Mouse (Mus musculus) frontal cortex, adult (tissue): ENCODE data around the gene Banf1.
"Not testable (repeated sequence)": the region's sequence is repeated elsewhere in the genome, so short reads cannot be mapped to it uniquely, and the experiment has no call there.

Experiments used
- ATAC-seq: cut with Nextera tagmentation; 2 replicates; pipeline ENCODE4 v1.9.2; 2017; ENCODE audit warnings: mild to moderate bottlenecking, moderate library complexity, mixed read lengths; ENCODE audit not compliant: low TSS enrichment

Banf1 gene

DNA sequence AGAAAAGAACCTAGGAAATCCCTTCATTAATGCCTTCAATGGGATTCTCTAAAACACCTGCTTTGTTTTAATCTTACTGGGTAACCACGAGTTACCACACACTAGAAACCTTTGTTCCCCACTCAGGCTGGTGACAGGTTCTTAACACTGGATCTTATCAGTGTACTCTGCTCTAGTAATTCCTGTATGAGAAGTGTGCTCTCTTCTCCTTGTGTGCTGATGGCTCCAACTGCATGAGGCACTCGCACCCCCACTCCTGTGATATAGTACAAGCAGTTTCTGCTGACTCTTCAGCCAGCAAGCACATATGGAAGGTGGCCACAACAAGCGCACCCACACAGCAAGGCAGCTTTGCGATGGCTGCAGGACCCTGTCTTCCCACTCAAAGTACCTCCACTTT lies 7.2 kb upstream of the Banf1 start:
- ATAC-seq, result peak; percentile 47; the same call in 1 of the 2 replicates

GRCm38 (mm10) chr19:5372724-5373123 lies 5.8 kb upstream of the Banf1 start:
- no peak for ATAC-seq

DNA sequence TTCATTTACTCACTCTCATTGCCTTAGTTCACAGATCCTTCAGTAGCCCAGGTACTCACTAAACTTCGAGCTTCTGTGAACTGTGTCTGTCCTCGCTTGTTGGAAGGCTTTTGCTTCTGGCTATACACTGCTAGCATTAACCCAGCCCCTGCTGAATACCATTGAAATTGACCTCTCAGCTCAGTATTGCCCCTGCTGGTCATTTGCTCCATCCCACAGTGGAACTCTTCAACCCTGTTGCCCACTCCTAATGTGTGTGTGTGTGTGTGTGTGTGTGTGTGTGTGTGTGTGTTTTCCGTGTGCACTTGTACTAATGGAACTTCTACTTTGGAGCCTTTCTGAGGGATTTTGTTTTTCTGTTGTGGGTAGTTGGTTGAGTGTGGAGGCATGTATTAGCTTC lies 4.0 kb upstream of the Banf1 start:
- ATAC-seq, result no peak

- ATAC-seq, result no peak
These were observed 487 bp upstream of the Banf1 start for GRCm38 (mm10) chr19:5367455-5367854.

GRCm38 (mm10) chr19:5366175-5367052 lies 554 bp downstream of the Banf1 start, which contains the start of gene Eif1ad:
Gene Eif1ad, plus strand, starts transcription at chr19:5366741.
- peak; percentile 91 for ATAC-seq

DNA sequence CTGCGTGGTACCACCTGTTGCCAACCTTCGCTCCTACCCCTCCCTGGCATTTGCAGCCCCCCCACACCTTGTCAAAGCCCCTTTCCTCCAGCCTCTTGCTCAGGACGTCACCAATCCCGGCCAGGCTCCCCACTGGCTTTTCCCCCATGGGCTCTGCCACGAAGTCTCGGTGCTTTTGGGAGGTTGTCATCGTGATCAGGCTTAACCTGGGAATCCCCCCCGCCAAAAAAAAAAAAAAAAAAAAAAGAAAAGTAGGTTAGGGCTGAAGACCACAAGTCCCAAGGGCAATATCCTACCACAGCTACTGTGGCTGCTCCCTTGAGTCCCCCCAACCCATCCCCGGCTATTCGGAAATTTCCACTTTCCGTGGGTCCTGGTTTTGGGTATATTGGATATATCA lies 1.2 kb downstream of the Banf1 start:
- ATAC-seq, result no peak

DNA sequence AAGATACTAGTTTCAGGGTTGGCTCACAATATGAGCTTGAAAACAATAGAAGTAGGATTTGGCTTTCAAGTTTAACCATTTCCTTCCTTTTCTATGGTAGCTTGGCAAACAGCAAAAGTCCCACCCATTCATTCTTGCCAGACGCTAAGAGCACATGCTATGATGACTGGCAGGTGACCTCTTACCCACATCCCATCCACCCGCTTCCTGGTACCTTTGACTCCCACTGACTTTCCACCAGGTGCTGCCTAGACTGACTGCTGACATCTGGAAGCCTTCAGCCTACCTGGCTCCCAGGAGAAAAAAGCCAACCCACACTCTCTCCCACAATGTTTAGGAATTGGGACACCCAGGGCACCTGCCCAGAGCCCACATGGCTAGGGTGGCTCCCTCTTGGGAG lies 2.8 kb downstream of the Banf1 start:
- ATAC-seq, result no peak

DNA sequence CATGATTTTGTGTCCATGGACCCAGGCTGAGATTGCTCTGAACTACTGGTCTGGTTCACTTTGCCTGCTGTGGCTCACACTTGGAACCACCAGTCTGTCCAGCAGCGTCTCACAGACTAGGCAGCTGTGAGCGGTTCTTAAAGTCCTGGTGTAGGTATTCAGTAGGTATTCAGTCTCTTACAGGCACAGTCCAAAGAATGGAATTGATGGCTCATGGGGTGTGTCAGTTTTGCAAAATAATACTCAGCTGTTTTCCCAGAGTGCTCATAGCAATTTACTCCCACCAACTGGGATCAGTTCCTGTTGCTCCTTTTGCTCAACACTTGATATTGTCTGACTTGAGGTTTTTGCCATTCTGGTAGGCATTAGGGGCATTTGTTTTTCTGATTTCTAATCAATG lies 4.8 kb downstream of the Banf1 start:
- no peak for ATAC-seq

DNA sequence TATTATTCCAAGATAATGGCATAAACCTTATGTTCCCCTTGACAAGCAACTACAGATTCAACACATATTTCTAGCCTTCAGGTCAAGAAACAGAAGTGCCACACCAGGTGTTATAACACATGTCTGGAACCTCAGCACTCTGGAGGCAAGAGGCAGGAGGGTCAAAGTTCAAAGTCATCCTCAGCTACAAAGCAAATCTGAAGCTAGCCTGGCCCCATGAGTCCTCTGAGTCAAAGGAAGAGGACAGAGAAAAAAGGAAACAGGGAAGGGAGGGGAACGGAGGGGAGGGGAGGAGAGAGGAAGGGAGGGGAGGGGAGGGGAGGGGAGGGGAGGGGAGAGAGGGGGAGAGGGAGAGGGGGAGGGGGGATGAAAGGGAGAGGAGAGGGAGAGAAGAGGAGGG lies 10.9 kb downstream of the Banf1 start:
- no peak for ATAC-seq

GRCm38 (mm10) chr19:5353609-5354008 lies 13.4 kb downstream of the Banf1 start:
- ATAC-seq, result no peak

- ATAC-seq, result not testable (repeated sequence)
These were observed 17.5 kb downstream of the Banf1 start, which contains the start of gene Cst6 for GRCm38 (mm10) chr19:5349502-5349873. Gene Cst6, minus strand, starts transcription at chr19:5349574.

DNA sequence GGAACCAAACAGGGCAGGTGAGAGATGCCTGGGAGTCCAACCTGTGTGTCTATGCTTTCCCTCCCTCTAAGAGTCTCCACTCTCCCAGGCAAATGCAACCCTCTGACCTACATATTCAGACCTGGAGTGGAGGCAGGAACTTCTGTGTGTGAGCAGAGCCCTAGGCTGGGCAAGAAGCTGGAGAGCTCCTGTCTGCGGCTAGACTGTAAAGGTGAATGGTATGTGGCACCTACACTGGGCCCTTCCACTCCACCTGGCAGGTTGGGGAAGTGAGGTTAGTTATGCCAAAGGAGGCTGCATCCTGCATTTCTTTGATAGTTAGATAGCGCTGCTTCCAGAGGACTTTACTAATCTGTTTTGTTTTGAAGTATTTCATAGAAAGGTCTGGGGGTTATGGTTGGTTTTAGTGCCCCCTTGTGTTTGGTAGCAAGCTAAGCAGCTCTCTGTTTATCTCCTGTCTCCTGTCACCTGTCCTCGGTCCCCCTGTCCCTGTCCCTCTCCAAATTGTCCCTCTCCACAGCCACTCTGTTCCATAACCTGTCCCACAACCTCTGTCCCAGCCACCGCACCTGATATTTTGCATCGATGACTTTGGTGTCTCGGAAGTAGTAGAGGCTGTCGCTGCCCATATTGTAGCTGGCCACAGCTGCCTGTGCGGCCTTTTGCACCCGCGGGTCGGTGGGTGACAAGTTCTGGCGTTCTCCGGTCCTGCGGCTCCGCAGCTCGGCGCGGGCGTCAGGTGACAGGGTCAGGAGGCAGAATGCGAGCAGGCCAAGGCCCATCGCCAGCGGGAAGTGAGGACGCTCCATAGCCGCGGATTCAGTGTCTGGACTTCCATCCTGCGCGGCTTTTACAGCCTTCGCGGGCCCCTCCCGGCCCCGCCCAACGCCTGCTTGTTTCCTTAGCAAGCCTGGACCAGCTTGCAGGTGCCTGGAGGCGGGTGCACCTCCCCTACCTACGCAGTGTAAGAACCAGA lies 18.2 kb downstream of the Banf1 start:
- ATAC-seq, result peak; percentile 73; the same call in 1 of the 2 replicates

DNA sequence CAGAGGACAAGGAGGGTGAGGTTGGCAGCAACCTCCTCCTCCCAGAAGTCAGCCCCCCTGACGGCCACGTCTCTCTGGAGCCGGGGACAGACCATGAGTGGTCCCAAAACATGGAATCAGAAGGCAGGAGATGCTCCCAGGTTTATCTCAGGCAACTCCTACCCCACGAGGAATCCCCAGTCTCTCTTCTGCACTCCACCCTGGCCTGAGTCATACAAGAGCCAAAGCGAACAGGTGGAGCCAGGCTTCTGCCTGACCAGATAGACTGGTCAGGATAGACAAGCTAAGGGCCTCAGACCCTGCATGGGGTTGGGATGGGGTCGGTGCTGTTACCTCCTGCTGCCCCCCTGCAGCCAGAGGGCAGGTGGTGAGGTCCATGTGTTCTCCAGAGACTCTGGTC lies 18.9 kb downstream of the Banf1 start:
- no peak for ATAC-seq

- ATAC-seq, result no peak
These were observed 21.5 kb downstream of the Banf1 start for GRCm38 (mm10) chr19:5345297-5346131.

DNA sequence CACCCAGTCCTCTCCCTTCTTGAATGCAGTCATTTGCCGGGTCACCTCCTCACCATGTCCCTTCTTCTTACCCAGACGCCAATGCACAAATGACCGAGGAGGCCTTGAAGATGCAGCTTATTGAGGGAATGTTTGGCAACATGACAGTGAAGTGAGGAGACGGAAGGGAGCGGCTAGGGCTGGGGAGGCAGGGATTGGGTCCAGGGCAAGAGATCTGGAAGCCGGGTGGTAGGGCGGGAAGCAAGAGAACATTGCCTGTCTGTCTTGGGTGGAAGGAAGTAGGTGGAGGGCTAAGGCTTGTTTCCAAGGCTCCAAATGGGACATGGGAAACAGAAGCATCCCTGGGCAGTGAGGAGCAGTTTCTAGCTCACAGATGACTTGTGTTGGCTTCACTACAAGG lies 25.6 kb downstream of the Banf1 start:
- ATAC-seq, result no peak

- peak; percentile 70; the same call in 1 of the 2 replicates for ATAC-seq
These were observed 29.0 kb downstream of the Banf1 start for GRCm38 (mm10) chr19:5337975-5338374.

- no peak for ATAC-seq
These were observed 31.5 kb downstream of the Banf1 start, which contains the start of gene Catsper1 for GRCm38 (mm10) chr19:5335441-5335840. Gene Catsper1, plus strand, starts transcription at chr19:5335741.

GRCm38 (mm10) chr19:5334741-5335140 lies 32.2 kb downstream of the Banf1 start:
- no peak for ATAC-seq

DNA sequence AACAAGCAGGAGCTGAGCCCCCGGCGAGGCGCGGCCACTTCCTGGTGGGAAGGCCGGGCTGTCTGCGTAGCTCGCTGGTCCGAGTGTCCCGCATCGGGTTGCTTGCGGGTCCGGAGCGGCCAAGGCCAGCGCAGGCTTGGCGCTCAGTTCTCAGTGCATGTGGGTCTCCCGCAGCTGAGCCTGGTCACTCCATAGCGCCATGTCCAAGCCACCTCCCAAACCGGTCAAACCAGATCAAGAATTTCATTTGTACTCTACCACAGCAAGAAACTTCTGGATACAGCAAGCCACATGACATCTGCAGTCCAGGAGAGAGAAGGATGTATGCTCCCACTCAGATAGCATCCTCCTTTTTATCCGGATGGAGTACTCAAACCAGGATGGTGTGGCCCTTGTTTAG lies 39.0 kb downstream of the Banf1 start:
- ATAC-seq, result no peak

DNA sequence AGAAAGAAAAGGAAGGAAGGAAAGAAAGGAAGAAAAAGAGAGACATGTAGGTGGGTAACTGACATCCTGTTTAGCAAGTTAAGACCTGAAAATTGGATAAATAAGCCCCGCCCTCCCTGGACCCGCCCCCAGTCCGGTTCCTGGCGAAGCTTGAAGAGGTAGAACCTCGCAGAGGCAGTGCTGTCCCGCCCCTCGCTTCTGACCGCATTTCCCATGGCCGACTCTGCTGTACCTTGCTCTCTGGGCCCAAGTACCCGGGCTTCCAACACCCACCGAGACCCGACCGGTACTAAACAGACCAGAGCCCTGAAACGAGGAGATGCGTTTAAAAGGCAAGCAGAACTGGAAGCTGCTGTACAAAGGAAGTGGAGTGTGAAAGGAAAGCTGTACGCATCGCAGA lies 43.2 kb downstream of the Banf1 start:
- ATAC-seq, result no peak
